Mouse (Mus musculus) testis, adult 2 months (tissue): ENCODE data around the gene Kif18b.

Experiments used
- CTCF ChIP-seq: fragments of 200-500 bp; IDR thresholded peaks from 2 replicates; pipeline ENCODE4 v1.5.1; 2012; ENCODE audit warnings: low read depth, mild to moderate bottlenecking, inconsistent platforms, low read length, moderate library complexity; ENCODE audit not compliant: control insufficient read depth, insufficient read depth, insufficient replicate concordance
- POLR2A ChIP-seq: fragments of 200-500 bp; IDR thresholded peaks from 2 replicates; pipeline ENCODE4 v1.6.1; 2012; ENCODE audit warnings: low read depth, mild to moderate bottlenecking, inconsistent platforms, low read length, moderate library complexity; ENCODE audit not compliant: control insufficient read depth

DNA sequence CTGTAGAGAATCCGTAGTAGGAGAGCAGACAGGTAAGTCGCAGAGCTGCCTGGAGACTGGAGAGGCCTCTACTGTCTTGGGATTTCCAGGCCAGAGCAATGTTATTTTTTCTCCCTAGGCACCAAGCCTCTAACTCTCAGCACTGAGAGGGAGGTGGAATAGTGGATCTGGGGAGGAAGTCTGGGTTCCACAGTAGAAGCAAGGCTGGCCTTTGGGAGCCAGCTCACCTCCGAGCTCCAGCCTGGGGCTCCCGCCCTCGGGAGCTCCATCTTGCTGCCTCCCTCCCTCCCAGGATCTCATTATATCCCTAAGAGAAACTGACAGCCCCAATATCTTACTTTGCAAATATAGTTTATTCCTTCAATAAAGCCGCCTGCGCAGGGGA is 37.9 kb upstream of the Kif18b start:
- TF ChIP-seq CTCF: no peak
- no peak for TF ChIP-seq POLR2A
